ENCODE assay signal across 9 mouse cellular contexts in genomic region chr9:106345630-106346029, GRCm38 (mm10). TPM values are rescaled to one million over a fixed set of nuclear protein-coding genes. Genes with fewer than 3 reads are reported as not detected.
DNase-seq lines count a peak whose midpoint lies in the region; ATAC-seq lines count a peak whose summit lies in the region.
"Had no signal": no experiment of that assay in that cellular context is flagged by ENCODE, and none has a peak within 500 bp of the region (broad histone marks: within the 10 kb centered on the region; RNA-seq: fewer than 3 reads in every experiment).

No protein-coding gene starts in this region.

- no peak overlapping the region for H3K4me3 ChIP-seq in heart, embryonic 16.5 days (ENCODE audit: low read length)
- H3K4me3 ChIP-seq in embryonic facial prominence, embryonic 12.5 days = no peak overlapping the region
- H3K4me3 ChIP-seq in midbrain, embryonic 13.5 days (replicated peaks) = no peak overlapping the region
- H3K4me3 ChIP-seq: neural tube, embryonic 13.5 days had no signal

- ATAC-seq in heart, embryonic 16.5 days (replicated peaks; ENCODE audit: extremely low read depth, insufficient read depth, low FRiP score) = no peak
- ATAC-seq in embryonic facial prominence, embryonic 12.5 days (ENCODE audit: insufficient number of reproducible peaks, insufficient read depth, low FRiP score, low TSS enrichment) = no peak; the same call in 1 of the 2 replicates
- peak; percentile 5; the same call in 1 of the 2 replicates for ATAC-seq in midbrain, embryonic 13.5 days

- peaks cover 14% of the 10 kb centered on the region for H3K4me1 ChIP-seq in heart, embryonic 16.5 days (ENCODE audit: control insufficient read depth, insufficient read depth, low read length)
- H3K4me1 ChIP-seq in embryonic facial prominence, embryonic 12.5 days = peaks cover 69% of the 10 kb centered on the region
- peaks cover 23% of the 10 kb centered on the region for H3K4me1 ChIP-seq in midbrain, embryonic 13.5 days (replicated peaks)

- peak overlapping the region; percentile 63; the same call in 1 of the 2 replicates for H3K27ac ChIP-seq in heart, embryonic 16.5 days (ENCODE audit: low read length)
- peak overlapping the region; percentile 74 for H3K27ac ChIP-seq in embryonic facial prominence, embryonic 12.5 days
- H3K27ac ChIP-seq in midbrain, embryonic 13.5 days = no peak overlapping the region
- H3K27ac ChIP-seq: neural tube, embryonic 13.5 days had no signal

- H3K27me3 ChIP-seq in heart, embryonic 16.5 days (ENCODE audit: control insufficient read depth, insufficient read depth, low read length) = no peaks in the 10 kb centered on the region
- H3K27me3 ChIP-seq in embryonic facial prominence, embryonic 12.5 days = no peaks in the 10 kb centered on the region
- no peaks in the 10 kb centered on the region for H3K27me3 ChIP-seq in midbrain, embryonic 13.5 days
- H3K27me3 ChIP-seq: neural tube, embryonic 13.5 days had no signal

- H3K9ac ChIP-seq in heart, embryonic 16.5 days (ENCODE audit: low read length) = peak overlapping the region; percentile 55
- H3K9ac ChIP-seq in embryonic facial prominence, embryonic 12.5 days = no peak overlapping the region
- no peak overlapping the region for H3K9ac ChIP-seq in midbrain, embryonic 13.5 days (replicated peaks)
- H3K9ac ChIP-seq: neural tube, embryonic 13.5 days had no signal

- WGBS in heart, embryonic 16.5 days = 59% methylated on average over 6 of the region's 6 CpGs
- WGBS in embryonic facial prominence, embryonic 12.5 days = 33% methylated on average over 6 of the region's 6 CpGs
- 33% methylated on average over 6 of the region's 6 CpGs for WGBS in midbrain, embryonic 13.5 days

- DNase-seq in heart, adult 9 months (ENCODE audit: low spot score in 2 of 2) = no peak
- peak; percentile 57 for DNase-seq in brain, adult 2 months (ENCODE audit: low read depth, low spot score)
- DNase-seq in MN1 (ENCODE audit: low spot score) = no peak
- no peak for DNase-seq in layer of hippocampus, adult 9-10 months (ENCODE audit: low spot score)
- DNase-seq: thymus, postnatal 25 days had no signal

- H3K4me2 ChIP-seq in heart, embryonic 16.5 days (ENCODE audit: low read depth, low read length) = no peak overlapping the region
- no peak overlapping the region; the same call in 1 of the 2 replicates for H3K4me2 ChIP-seq in embryonic facial prominence, embryonic 12.5 days (replicated peaks)
- H3K4me2 ChIP-seq in midbrain, embryonic 13.5 days (replicated peaks) = peak overlapping the region; percentile 17; the same call in 1 of the 2 replicates
- H3K4me2 ChIP-seq: neural tube, embryonic 13.5 days had no signal

- H3K9me3 ChIP-seq in heart, embryonic 16.5 days (replicated peaks; ENCODE audit: control insufficient read depth, low read length) = no peaks in the 10 kb centered on the region
- H3K9me3 ChIP-seq in embryonic facial prominence, embryonic 12.5 days = no peaks in the 10 kb centered on the region
- no peaks in the 10 kb centered on the region for H3K9me3 ChIP-seq in midbrain, embryonic 13.5 days
- H3K9me3 ChIP-seq: neural tube, embryonic 13.5 days had no signal

- H3K36me3 ChIP-seq in heart, embryonic 16.5 days (ENCODE audit: control insufficient read depth, insufficient read depth) = no peaks in the 10 kb centered on the region
- H3K36me3 ChIP-seq in embryonic facial prominence, embryonic 12.5 days = no peaks in the 10 kb centered on the region
- no peaks in the 10 kb centered on the region for H3K36me3 ChIP-seq in midbrain, embryonic 13.5 days
- H3K36me3 ChIP-seq: neural tube, embryonic 13.5 days had no signal

RNA-seq across cellular contexts. Expression of gene Dusp7, which starts 22.8 kb away (rescaled TPM):
- 7.9 and 10.2 TPM in 2 replicates for polyA plus RNA-seq in heart, embryonic 16.5 days (2015; fragmentation: Nextera tagmentation; extraction: Ambion mirVana)
- polyA plus RNA-seq in embryonic facial prominence, embryonic 12.5 days (2016; fragmentation: Nextera tagmentation; extraction: Ambion mirVana) = 51.1 and 59.2 TPM in 2 replicates
- 9.0 and 9.4 TPM in 2 replicates for polyA plus RNA-seq in midbrain, embryonic 13.5 days (2015; fragmentation: Nextera tagmentation; extraction: Ambion mirVana)
